ENCODE assay signal across 27 mouse cellular contexts in the genomic region with DNA sequence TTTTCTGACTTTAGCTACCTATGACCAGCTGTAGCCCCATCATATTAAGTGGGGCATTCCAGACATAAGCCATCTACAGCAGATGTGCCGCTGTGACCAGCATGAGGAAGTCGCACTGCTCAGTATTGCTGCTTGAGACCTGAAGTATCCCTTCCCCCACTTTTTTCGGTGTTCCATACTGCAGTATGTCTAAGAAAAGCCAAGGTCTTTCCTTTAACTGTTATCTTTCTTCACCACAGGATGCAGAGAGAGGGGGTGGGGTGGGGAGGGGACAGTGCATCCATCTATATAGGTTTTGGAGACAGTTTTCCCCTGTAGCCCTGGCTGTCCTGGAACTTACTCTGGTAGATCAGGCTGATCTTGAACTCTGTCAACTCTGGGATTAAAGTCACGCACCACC. TPM values are rescaled to one million over a fixed set of nuclear protein-coding genes. Genes with fewer than 3 reads are reported as not detected.
DNase-seq lines count a peak whose midpoint lies in the region; ATAC-seq and TF ChIP-seq lines count a peak whose summit lies in the region.
"Had no signal": no experiment of that assay in that cellular context is flagged by ENCODE, and none has a peak within 500 bp of the region (broad histone marks: within the 10 kb centered on the region; RNA-seq: fewer than 3 reads in every experiment).

No protein-coding gene starts in this region.

- DNase-seq in 416B (ENCODE audit: low read depth) (peak; percentile 21), G1E (ENCODE audit: low spot score) (peak; percentile 50), adipocyte (ENCODE audit: low spot score) (no peak)
- no peak for DNase-seq in liver, embryonic 11.5 days (ENCODE audit: low spot score)
- DNase-seq in testis, postnatal 10 days (ENCODE audit: low spot score) = no peak
- DNase-seq in urinary bladder, postnatal 36 days (ENCODE audit: low spot score in 2 of 2) = no peak
- DNase-seq: adrenal gland, postnatal 14 days; cerebellum, adult 11-12 months; cerebellum, postnatal 10 days; gastrocnemius, adult 2 months; gastrocnemius, postnatal 36 days; heart, adult 18-20 months; heart, postnatal 14 days; kidney, adult 18-20 months; kidney, postnatal 25 days; left cerebral cortex, postnatal 4 days; lung, embryonic 14.5 days; lung, postnatal 14 days; midbrain, embryonic 14.5 days; thymus, postnatal 14 days had no signal

- ATAC-seq in G1E (ENCODE audit: extremely low read depth, insufficient number of reproducible peaks, low FRiP score, poor library complexity, severe bottlenecking) = peak; percentile 84
- ATAC-seq in liver, embryonic 11.5 days (replicated peaks; ENCODE audit: low FRiP score) = peak; percentile 85
- peak; percentile 62 for ATAC-seq in liver, embryonic 16.5 days (ENCODE audit: low read depth)
- ATAC-seq: forebrain, embryonic 16.5 days; hindbrain, embryonic 16.5 days; Patski had no signal

- peak overlapping the region; percentile 77 for H3K27ac ChIP-seq in liver, embryonic 11.5 days (ENCODE audit: low read depth, low read length)
- H3K27ac ChIP-seq in liver, embryonic 16.5 days (ENCODE audit: low read length) = peak overlapping the region; percentile 37; the same call in 1 of the 2 replicates
- H3K27ac ChIP-seq: gastrocnemius, adult 2 months; kidney, embryonic 15.5 days; layer of hippocampus, adult 2 months had no signal

- no peaks in the 10 kb centered on the region for H3K36me3 ChIP-seq in G1E (replicated peaks)
- H3K36me3 ChIP-seq in liver, embryonic 11.5 days (ENCODE audit: control insufficient read depth, insufficient read depth, low read length) = no peaks in the 10 kb centered on the region
- no peaks in the 10 kb centered on the region for H3K36me3 ChIP-seq in liver, embryonic 16.5 days (ENCODE audit: control insufficient read depth, insufficient read depth)
- H3K36me3 ChIP-seq: kidney, embryonic 15.5 days had no signal

- H3K4me3 ChIP-seq in G1E (ENCODE audit: low read depth, low read length) = peak overlapping the region; percentile 59; the same call in 1 of the 2 replicates
- H3K4me3 ChIP-seq in liver, embryonic 11.5 days (ENCODE audit: low read depth, low read length) = no peak overlapping the region
- no peak overlapping the region for H3K4me3 ChIP-seq in liver, embryonic 16.5 days (ENCODE audit: low read depth, low read length)
- H3K4me3 ChIP-seq: gastrocnemius, adult 2 months; kidney, embryonic 15.5 days; layer of hippocampus, adult 2 months had no signal

- peaks cover 4% of the 10 kb centered on the region for H3K9me3 ChIP-seq in G1E (replicated peaks)
- no peaks in the 10 kb centered on the region for H3K9me3 ChIP-seq in liver, embryonic 11.5 days (ENCODE audit: control insufficient read depth, low read length)
- H3K9me3 ChIP-seq in liver, embryonic 16.5 days (replicated peaks; ENCODE audit: control insufficient read depth, low read length) = no peaks in the 10 kb centered on the region
- H3K9me3 ChIP-seq: kidney, embryonic 15.5 days had no signal

- 43% methylated on average over 4 of the region's 4 CpGs for WGBS in liver, embryonic 11.5 days
- WGBS in liver, embryonic 16.5 days (ENCODE audit: insufficient replicate concordance) = 30% methylated on average over 4 of the region's 4 CpGs

- peaks cover 37% of the 10 kb centered on the region for H3K4me1 ChIP-seq in G1E (ENCODE audit: insufficient read depth, low read depth, low read length)
- H3K4me1 ChIP-seq in liver, embryonic 11.5 days (replicated peaks; ENCODE audit: control insufficient read depth, insufficient read depth, low read length) = peaks cover 23% of the 10 kb centered on the region
- H3K4me1 ChIP-seq in liver, embryonic 16.5 days (ENCODE audit: control insufficient read depth, low read depth, low read length) = peaks cover 28% of the 10 kb centered on the region
- H3K4me1 ChIP-seq: kidney, embryonic 15.5 days had no signal

- H3K27me3 ChIP-seq in G1E (ENCODE audit: insufficient read depth, low read length) = no peaks in the 10 kb centered on the region
- no peaks in the 10 kb centered on the region for H3K27me3 ChIP-seq in liver, embryonic 11.5 days (replicated peaks; ENCODE audit: control insufficient read depth, insufficient read depth, low read length)
- no peaks in the 10 kb centered on the region for H3K27me3 ChIP-seq in liver, embryonic 16.5 days (ENCODE audit: control insufficient read depth, insufficient read depth, low read depth, low read length)
- H3K27me3 ChIP-seq: kidney, embryonic 15.5 days; Patski had no signal

- H3K9ac ChIP-seq in liver, embryonic 11.5 days (ENCODE audit: low read depth, low read length) = 0 out of 2 replicates have a peak overlapping the region, but pooled peaks have one; percentile 20
- no peak overlapping the region for H3K9ac ChIP-seq in liver, embryonic 16.5 days (ENCODE audit: low read depth, low read length)
- H3K9ac ChIP-seq: kidney, embryonic 15.5 days; lung, embryonic 14.5 days had no signal

- TF ChIP-seq CTCF in G1E (IDR thresholded peaks at IDR 0.05; ENCODE audit: low read depth, low read length) = no peak

- H3K4me2 ChIP-seq in liver, embryonic 11.5 days = peak overlapping the region; percentile 29
- peak overlapping the region; percentile 2; the same call in 1 of the 2 replicates for H3K4me2 ChIP-seq in liver, embryonic 16.5 days (ENCODE audit: low read depth, low read length)
- H3K4me2 ChIP-seq: kidney, embryonic 15.5 days; lung, embryonic 14.5 days had no signal

RNA-seq across cellular contexts. Expression of gene Ddx47, which starts 5.0 kb away (rescaled TPM):
- total RNA-seq in G1E (2014; fragmentation: Nextera tagmentation) (81.3 and 100 TPM in 2 replicates), G1E (2017) (120 and 133 TPM in 2 replicates)
- polyA plus RNA-seq in G1E (2012) = 7.2 and 12.5 TPM in 2 replicates
- polyA plus RNA-seq in liver, embryonic 11.5 days (2014; fragmentation: Nextera tagmentation; extraction: Ambion mirVana) = 134 and 142 TPM in 2 replicates
- polyA plus RNA-seq in liver, embryonic 16.5 days (2015; fragmentation: Nextera tagmentation; extraction: Ambion mirVana) = 47.9 and 51.1 TPM in 2 replicates

RNA-seq across cellular contexts. Expression of gene Apold1, which starts 24.9 kb away (rescaled TPM):
- total RNA-seq in G1E (2014; fragmentation: Nextera tagmentation) = 0.83 and 1.5 TPM in 2 replicates
- total RNA-seq in G1E (2017) = 0.98 and 0.99 TPM in 2 replicates
- 0.16 and 0.19 TPM in 2 replicates for polyA plus RNA-seq in G1E (2012)
- polyA plus RNA-seq in liver, embryonic 11.5 days (2014; fragmentation: Nextera tagmentation; extraction: Ambion mirVana) = 2.5 and 2.6 TPM in 2 replicates
- polyA plus RNA-seq in liver, embryonic 16.5 days (2015; fragmentation: Nextera tagmentation; extraction: Ambion mirVana) = 2.0 and 2.3 TPM in 2 replicates

RNA-seq across cellular contexts. Expression of gene Gprc5a, which starts 59.1 kb away (rescaled TPM):
- total RNA-seq in G1E (2014; fragmentation: Nextera tagmentation) (not detected in 2 replicates), G1E (2017) (not detected in 2 replicates)
- polyA plus RNA-seq in G1E (2012) = not detected in 2 replicates
- 0.80 and 1.4 TPM in 2 replicates for polyA plus RNA-seq in liver, embryonic 11.5 days (2014; fragmentation: Nextera tagmentation; extraction: Ambion mirVana)
- 0.18 and 0.19 TPM in 2 replicates for polyA plus RNA-seq in liver, embryonic 16.5 days (2015; fragmentation: Nextera tagmentation; extraction: Ambion mirVana)
- total RNA-seq: MEL had no signal

Comparison
In these comparisons a context has a peak if more than half of its experiments do, and no peak if none do; other contexts are left out.
1. DNase-seq: peak in 416B (single experiment) and G1E (single experiment); none in liver, embryonic 11.5 days (single experiment), testis, postnatal 10 days (single experiment), urinary bladder, postnatal 36 days (0 of 2) and adipocyte (single experiment).
2. Peak in every context shown above with its lines, with median percentiles within 50 percentile points of each other: ATAC-seq.